Mouse (Mus musculus) spleen, adult 2 months (tissue): ENCODE measurements around the gene Nell1.

Experiments used
- CTCF ChIP-seq: fragments of 200-500 bp; IDR thresholded peaks from 2 replicates; pipeline ENCODE4 v1.5.1; 2011; ENCODE audit warnings: mild to moderate bottlenecking, inconsistent platforms; ENCODE audit not compliant: insufficient read depth, insufficient read length, insufficient replicate concordance; ENCODE audit errors: extremely low read depth
- POLR2A ChIP-seq: fragments of 200-500 bp; IDR thresholded peaks from 2 replicates; pipeline ENCODE4 v1.6.1; 2011; ENCODE audit warnings: low read depth, low read length, inconsistent platforms

GRCm38 (mm10) chr7:49974841-49975440, at the start of gene Nell1:
- TF ChIP-seq CTCF (no peak), POLR2A (no peak)
